Mouse (Mus musculus) monocyte, adult 5-6 weeks (primary cell): ENCODE measurements around the gene Rmi1. TPM values are rescaled to one million over a fixed set of nuclear protein-coding genes. Genes with fewer than 3 reads are reported as not detected.
"Not testable (repeated sequence)": the region's sequence is repeated elsewhere in the genome, so short reads cannot be mapped to it uniquely, and the experiment has no call there.

Experiments used
- ATAC-seq: fragments of 153-309, 156-312 bp; replicated peaks from 2 replicates; pipeline ENCODE4 v1.8.0; 2017; ENCODE audit warnings: mild to moderate bottlenecking; ENCODE audit not compliant: low TSS enrichment, insufficient number of reproducible peaks, severe bottlenecking, poor library complexity, low FRiP score
- total RNA-seq: library from RNA; stranded (forward); fragments of 200-1000, 200-491, 200-594 nt; gene quantifications from 3 replicates; pipeline ENCODE4 v1.2.3, GENCODE M21; 2017

Gene Rmi1
- total RNA-seq, 1 experiment from 2014 or later, result 27.1 TPM

- no peak for ATAC-seq
Observed at GRCm38 (mm10) chr13:58397651-58398050, 4.4 kb upstream of the Rmi1 start.

DNA sequence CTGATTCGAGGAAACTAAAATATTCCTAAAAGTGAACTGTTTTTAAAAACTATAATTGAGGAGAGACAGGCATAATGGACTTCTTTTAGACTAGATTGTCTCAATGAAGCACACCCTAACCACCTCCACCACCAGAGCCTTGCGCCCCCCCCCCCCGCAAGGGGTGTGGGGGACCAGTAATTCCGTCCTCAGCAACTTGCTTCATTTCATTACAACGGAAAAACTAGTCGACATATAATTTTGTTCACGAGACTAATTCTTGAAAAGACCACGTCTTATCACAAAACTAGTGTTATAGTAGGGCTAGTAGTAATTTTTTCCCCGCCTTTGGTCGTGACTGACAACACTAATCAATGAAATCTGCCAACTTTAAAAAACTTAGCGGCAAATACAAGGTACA is 1.5 kb upstream of the Rmi1 start:
- ATAC-seq, result no peak

DNA sequence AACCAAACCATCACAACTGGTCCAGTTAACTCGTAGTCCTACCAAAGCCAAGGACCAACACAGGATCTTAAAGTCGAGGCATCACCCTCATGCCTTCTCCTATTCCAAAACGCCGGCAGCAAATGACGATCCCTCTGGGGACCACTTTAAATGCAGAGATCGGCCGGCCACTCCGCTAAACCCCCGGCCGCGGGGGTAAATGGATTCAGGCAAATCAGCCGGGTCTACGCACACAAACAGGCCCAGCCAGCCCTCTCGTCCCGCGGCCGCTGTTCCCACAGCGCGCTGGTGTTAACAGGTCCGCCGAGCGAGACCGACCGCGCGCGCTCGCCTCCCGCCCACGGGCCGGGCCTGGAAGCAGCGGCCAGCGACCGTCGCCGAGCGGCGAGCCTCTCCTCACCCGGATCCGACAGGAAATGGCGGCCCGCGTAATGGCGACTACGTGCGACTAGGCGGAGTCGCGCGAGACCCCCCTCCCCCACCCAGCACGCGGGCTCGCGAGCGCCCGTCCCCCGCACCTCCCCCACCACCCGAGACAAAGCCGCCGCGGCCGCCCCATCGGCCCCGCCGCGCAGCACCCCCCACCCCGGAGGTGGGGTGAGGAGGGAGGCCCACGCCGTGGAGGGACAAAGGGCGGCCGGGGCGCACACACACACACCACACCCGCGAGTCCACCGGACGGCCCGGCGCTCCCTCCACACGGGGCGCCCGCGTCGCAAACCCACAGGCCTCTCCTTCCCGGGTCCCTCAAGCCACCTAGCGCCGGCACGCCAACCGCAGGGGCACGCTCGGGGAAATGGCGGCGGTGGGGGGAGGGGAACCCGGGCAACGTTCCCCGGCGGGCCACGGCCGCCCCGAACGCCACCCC is 679 bp upstream of the Rmi1 start:
- ATAC-seq, result peak; percentile 37

DNA sequence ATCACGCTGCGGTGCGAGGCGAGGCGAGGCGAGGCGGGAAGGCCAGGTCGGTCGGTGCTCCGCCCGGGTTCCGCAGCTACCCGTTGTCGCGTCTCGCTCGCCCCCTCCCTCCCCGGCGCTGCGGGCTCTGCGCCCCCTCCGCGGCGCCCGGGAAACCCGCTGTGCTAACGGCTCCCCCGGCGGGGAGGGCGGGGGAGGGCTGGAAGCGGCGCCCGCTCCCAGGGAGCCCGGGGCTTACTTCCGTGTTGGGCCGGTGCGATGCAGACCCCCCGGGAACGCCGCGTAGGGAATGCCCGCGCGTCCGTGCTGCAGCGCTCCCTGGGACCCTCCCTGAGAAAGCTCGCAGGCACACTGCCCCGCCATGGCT is 679 bp downstream of the Rmi1 start:
- ATAC-seq, result no peak

DNA sequence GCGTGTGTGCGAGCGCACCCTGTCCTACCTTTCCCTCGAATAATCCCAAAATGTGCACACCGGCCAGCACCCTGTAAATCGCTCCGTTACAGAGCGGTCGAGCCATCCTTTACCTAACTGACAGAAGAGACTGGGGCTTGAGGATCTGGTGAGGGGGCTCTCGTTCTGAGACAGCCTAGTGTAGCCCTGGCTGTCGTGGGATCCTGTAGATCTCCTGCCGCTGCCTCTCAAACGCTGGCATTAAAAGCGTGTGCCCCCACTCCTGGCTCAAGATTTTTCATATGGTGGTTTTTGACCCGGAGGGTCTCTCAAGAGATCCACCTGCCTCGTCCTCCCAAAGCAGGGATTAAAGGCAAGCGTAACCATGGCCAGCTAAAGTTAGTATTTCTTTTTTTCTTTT is 1.2 kb downstream of the Rmi1 start, which contains the start of gene Hnrnpk:
Gene Hnrnpk, minus strand, starts transcription at position 101 of the 400 bp plus-strand sequence.
- ATAC-seq, result not testable (repeated sequence)

- no peak for ATAC-seq
Observed at GRCm38 (mm10) chr13:58411073-58411472, 9.0 kb downstream of the Rmi1 start.

- no peak for ATAC-seq
Observed at GRCm38 (mm10) chr13:58415374-58415773, 13.3 kb downstream of the Rmi1 start.

- ATAC-seq, result no peak
Observed at GRCm38 (mm10) chr13:58415838-58416237, 13.8 kb downstream of the Rmi1 start.

DNA sequence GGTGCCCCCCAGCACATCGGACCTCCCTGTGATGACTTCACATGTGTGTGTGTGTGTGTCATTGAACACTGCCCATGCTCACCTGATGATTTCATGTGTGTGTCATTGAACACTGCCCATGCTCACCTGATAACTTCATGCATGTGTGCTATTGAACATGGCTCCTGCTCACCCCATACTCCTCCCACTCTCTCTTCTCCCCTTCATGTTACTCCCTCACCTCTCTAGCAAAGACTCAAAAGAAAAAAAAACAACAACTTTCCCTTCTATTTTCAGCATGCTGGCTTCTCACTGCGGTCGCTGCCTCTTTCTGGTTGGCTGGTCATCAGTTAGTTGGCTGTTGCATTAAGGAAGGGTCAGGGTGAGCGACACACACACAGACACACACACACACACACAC is 16.6 kb downstream of the Rmi1 start:
- ATAC-seq, result no peak

DNA sequence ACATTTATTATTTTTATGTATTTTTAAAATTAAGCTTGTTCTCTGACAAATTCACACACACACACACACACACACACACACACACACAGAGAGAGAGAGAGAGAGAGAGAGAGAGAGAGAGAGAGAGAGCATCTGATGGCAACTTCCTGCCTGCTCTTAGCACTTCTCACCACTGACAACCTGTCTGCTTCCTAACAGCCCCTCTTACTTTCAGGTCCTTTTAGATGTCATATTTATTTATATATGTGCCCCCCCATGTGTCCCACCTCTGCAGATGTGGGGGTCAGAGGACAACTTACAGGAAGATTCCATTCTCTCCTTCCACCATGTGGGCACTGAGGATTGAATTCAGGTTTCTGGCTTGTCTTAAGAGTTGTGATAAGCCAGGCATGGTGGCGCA is 17.2 kb downstream of the Rmi1 start:
- no peak for ATAC-seq

DNA sequence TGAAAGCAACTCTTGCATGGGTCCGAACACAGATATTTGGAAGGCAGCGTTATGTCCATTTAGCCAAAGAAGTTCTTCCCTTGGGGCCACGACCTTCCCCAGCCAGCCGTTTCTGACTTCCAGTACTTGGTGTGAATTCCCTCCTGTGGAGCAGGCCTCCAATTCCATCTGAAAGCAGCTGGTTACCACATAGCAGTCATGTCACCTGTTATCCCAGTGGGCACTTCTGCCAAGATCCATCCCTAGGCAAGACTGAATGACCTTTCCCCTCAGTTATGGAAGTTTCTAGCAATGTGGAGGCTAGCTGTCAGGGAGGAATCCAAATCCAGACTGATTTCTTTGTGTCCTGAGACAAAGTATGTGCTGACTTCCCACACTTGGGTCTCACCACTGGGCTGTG is 19.0 kb downstream of the Rmi1 start:
- ATAC-seq, result no peak

GRCm38 (mm10) chr13:58422242-58422641 is 20.2 kb downstream of the Rmi1 start:
- no peak for ATAC-seq

GRCm38 (mm10) chr13:58423061-58423660 is 21.1 kb downstream of the Rmi1 start:
- no peak for ATAC-seq

DNA sequence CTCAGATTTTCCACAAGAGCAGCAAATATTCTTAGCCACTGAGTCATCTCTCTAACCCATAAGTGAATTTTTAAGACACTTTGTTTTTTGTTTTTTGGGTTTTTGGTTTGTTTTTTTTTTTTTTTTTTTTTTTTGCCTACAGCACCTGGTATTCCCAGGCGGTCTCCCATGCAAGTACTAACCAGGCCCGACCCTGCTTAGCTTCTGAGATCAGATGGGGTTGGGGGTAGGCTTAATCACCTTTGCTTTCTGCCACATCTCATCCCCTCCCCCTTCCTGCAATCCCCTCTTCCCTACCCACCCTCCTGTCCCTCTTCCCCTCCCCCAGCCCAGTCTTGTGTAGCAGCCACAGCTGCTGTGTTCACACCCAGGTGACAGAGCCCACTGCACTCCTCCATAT is 37.7 kb downstream of the Rmi1 start:
- ATAC-seq, result no peak

- ATAC-seq, result no peak
Observed at GRCm38 (mm10) chr13:58443326-58443725, 41.3 kb downstream of the Rmi1 start.

- peak; percentile 89 for ATAC-seq
Observed at GRCm38 (mm10) chr13:58443787-58444186, 41.7 kb downstream of the Rmi1 start.

DNA sequence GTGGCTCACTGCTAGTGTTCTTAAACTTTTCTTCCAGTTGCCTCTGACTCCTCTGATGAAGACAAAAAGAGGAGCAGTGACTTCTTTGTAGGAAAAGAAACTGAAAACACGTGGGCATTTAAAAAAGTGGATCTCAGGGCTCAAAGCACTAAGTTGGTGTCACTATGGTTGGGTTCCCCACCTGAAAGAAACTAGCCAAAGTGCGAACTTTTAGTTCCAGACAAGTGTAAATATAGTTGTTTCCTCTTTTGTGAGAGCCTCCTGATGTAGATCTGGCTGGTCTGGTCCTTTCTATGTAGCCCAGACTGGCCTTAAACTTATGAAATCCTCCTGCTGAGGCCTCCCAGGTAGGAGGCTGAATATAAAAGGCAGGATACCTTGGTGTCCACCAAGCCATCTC is 44.5 kb downstream of the Rmi1 start:
- no peak for ATAC-seq

DNA sequence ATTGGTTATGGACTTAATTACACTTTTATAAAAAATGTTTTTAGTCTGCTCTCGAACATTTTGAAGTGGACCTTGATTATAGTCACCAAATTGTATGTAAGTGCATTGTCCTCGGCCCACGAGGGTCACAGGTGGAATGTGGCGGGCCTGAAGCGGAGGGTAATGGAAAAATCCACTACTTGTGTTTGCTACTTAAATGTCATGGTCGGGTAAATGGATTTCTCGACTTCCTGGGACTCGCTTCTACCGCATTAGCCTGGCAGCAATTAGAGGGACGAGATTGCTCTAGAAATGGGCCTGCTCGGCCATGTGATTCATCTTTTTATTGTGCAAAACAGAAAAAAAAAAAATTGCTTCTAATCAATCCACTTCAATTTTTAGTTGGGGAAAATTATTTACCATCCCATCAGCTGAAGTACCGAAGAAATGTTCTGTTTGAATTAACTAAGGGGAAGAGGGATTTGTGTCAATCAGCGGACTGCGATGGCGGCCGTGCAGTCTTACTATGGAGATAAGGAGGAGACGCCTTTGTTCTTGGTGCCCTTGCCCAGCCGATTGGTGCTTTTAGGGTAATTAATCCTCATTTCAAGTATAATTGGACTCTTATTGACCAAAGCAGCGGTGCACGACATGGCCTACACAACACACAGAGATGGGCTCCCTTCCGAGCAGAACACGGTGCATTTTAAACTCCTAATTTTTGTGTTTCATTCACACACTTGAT is 48.6 kb downstream of the Rmi1 start:
- ATAC-seq, result no peak

- no peak for ATAC-seq
Observed at GRCm38 (mm10) chr13:58452246-58452645, 50.2 kb downstream of the Rmi1 start.
